Mouse (Mus musculus): ENCODE measurements around the gene Cog5.

- TF ChIP-seq RCOR1 (conservative IDR thresholded peaks at IDR 0.05; ENCODE audit: low read depth, low read length) (no peak), JUN (IDR thresholded peaks at IDR 0.05; ENCODE audit: insufficient read depth, low read depth, low read length) (no peak), NELFE (IDR thresholded peaks at IDR 0.05; ENCODE audit: low read depth, low read length) (no peak), CTCF (conservative IDR thresholded peaks at IDR 0.05 in 1 of 2, IDR thresholded peaks at IDR 0.05 in 1 of 2; ENCODE audit: low read depth in 2 of 2, low read length in 2 of 2) (no peak), E2F4 (IDR thresholded peaks at IDR 0.05; ENCODE audit: insufficient replicate concordance, low read depth, low read length) (no peak), USF1 (IDR thresholded peaks at IDR 0.05; ENCODE audit: low read depth, low read length) (no peak), MAX (IDR thresholded peaks at IDR 0.05; ENCODE audit: low read length) (no peak), EP300 (IDR thresholded peaks at IDR 0.05; ENCODE audit: low read length) (no peak), MEF2A (IDR thresholded peaks at IDR 0.05; ENCODE audit: borderline replicate concordance, low read depth, low read length) (no peak)
These were observed 58.9 kb downstream of the Cog5 start, which contains the start of gene Gpr22 for GRCm38 (mm10) chr12:31713600-31713999.

All from CH12.LX (cell line).